Mouse (Mus musculus): ENCODE measurements around the gene 4930523C07Rik. TPM values are rescaled to one million over a fixed set of nuclear protein-coding genes. Genes with fewer than 3 reads are reported as not detected.

4930523C07Rik gene
- polyA plus RNA-seq, 1 experiment = 37.4 TPM

- peaks cover 8% of the 10 kb centered on the region for H3K4me1 ChIP-seq (ENCODE audit: control insufficient read depth, insufficient read depth, insufficient read length)
- no peak overlapping the region for H3K4me3 ChIP-seq (ENCODE audit: extremely low read depth, insufficient read depth, insufficient read length)
- TF ChIP-seq POLR2A (IDR thresholded peaks at IDR 0.05; ENCODE audit: low read depth, low read length) (no peak), CTCF (IDR thresholded peaks at IDR 0.05; ENCODE audit: extremely low read depth, insufficient read depth, insufficient read length, insufficient replicate concordance) (no peak)
- no peaks in the 10 kb centered on the region for H3K36me3 ChIP-seq (ENCODE audit: control insufficient read depth, insufficient read depth, low read length)
- H3K27ac ChIP-seq (ENCODE audit: insufficient read depth, low read length) = no peak overlapping the region
- no peak for DNase-seq (ENCODE audit: low read depth in 1 of 2, low spot score in 2 of 2)
- 57% methylated on average over 3 of the region's 3 CpGs for WGBS
- H3K27me3 ChIP-seq (ENCODE audit: control insufficient read depth, insufficient read depth, low read length) = no peaks in the 10 kb centered on the region
Measured at GRCm38 (mm10) chr1:160035561-160035960, 8.6 kb upstream of the 4930523C07Rik start.

- H3K27me3 ChIP-seq (ENCODE audit: control insufficient read depth, insufficient read depth, low read length) = no peaks in the 10 kb centered on the region
- no peak for DNase-seq (ENCODE audit: low read depth in 1 of 2, low spot score in 2 of 2)
- H3K4me3 ChIP-seq (ENCODE audit: extremely low read depth, insufficient read depth, insufficient read length) = no peak overlapping the region
- H3K27ac ChIP-seq (ENCODE audit: insufficient read depth, low read length) = peak overlapping the region; percentile 50; the same call in 1 of the 2 replicates
- TF ChIP-seq CTCF (IDR thresholded peaks at IDR 0.05; ENCODE audit: extremely low read depth, insufficient read depth, insufficient read length, insufficient replicate concordance) = no peak
- TF ChIP-seq POLR2A (IDR thresholded peaks at IDR 0.05; ENCODE audit: low read depth, low read length) = no peak
- peaks cover 8% of the 10 kb centered on the region for H3K4me1 ChIP-seq (ENCODE audit: control insufficient read depth, insufficient read depth, insufficient read length)
- no peaks in the 10 kb centered on the region for H3K36me3 ChIP-seq (ENCODE audit: control insufficient read depth, insufficient read depth, low read length)
- WGBS = 57% methylated on average over 5 of the region's 5 CpGs
Measured at GRCm38 (mm10) chr1:160036996-160037521, 7.1 kb upstream of the 4930523C07Rik start.

- Histone ChIP-seq H3K4me1 (ENCODE audit: control insufficient read depth, insufficient read depth, insufficient read length) (peaks cover 8% of the 10 kb centered on the region), H3K27ac (ENCODE audit: insufficient read depth, low read length) (no peak overlapping the region), H3K36me3 (ENCODE audit: control insufficient read depth, insufficient read depth, low read length) (no peaks in the 10 kb centered on the region), H3K4me3 (ENCODE audit: extremely low read depth, insufficient read depth, insufficient read length) (no peak overlapping the region), H3K27me3 (ENCODE audit: control insufficient read depth, insufficient read depth, low read length) (no peaks in the 10 kb centered on the region)
- no peak for DNase-seq (ENCODE audit: low read depth in 1 of 2, low spot score in 2 of 2)
- 70% methylated on average over 7 of the region's 7 CpGs for WGBS
- TF ChIP-seq POLR2A (IDR thresholded peaks at IDR 0.05; ENCODE audit: low read depth, low read length) (no peak), CTCF (IDR thresholded peaks at IDR 0.05; ENCODE audit: extremely low read depth, insufficient read depth, insufficient read length, insufficient replicate concordance) (no peak)
Measured at GRCm38 (mm10) chr1:160039951-160040645, 4.1 kb upstream of the 4930523C07Rik start.

GRCm38 (mm10) chr1:160041264-160041775 is 2.9 kb upstream of the 4930523C07Rik start:
- DNase-seq (ENCODE audit: low read depth in 1 of 2, low spot score in 2 of 2) = no peak
- Histone ChIP-seq H3K4me3 (ENCODE audit: extremely low read depth, insufficient read depth, insufficient read length) (no peak overlapping the region), H3K4me1 (ENCODE audit: control insufficient read depth, insufficient read depth, insufficient read length) (peaks cover 8% of the 10 kb centered on the region), H3K27ac (ENCODE audit: insufficient read depth, low read length) (no peak overlapping the region; the same call in 1 of the 2 replicates), H3K36me3 (ENCODE audit: control insufficient read depth, insufficient read depth, low read length) (no peaks in the 10 kb centered on the region), H3K27me3 (ENCODE audit: control insufficient read depth, insufficient read depth, low read length) (no peaks in the 10 kb centered on the region)
- TF ChIP-seq POLR2A (IDR thresholded peaks at IDR 0.05; ENCODE audit: low read depth, low read length) = no peak
- no peak for TF ChIP-seq CTCF (IDR thresholded peaks at IDR 0.05; ENCODE audit: extremely low read depth, insufficient read depth, insufficient read length, insufficient replicate concordance)
- WGBS = 89% methylated on average over 7 of the region's 7 CpGs

GRCm38 (mm10) chr1:160042351-160042750 is 1.8 kb upstream of the 4930523C07Rik start:
- H3K36me3 ChIP-seq (ENCODE audit: control insufficient read depth, insufficient read depth, low read length) = no peaks in the 10 kb centered on the region
- no peak for DNase-seq (ENCODE audit: low read depth in 1 of 2, low spot score in 2 of 2)
- WGBS = 85% methylated on average over 7 of the region's 7 CpGs
- no peaks in the 10 kb centered on the region for H3K27me3 ChIP-seq (ENCODE audit: control insufficient read depth, insufficient read depth, low read length)
- TF ChIP-seq POLR2A (IDR thresholded peaks at IDR 0.05; ENCODE audit: low read depth, low read length) (no peak), CTCF (IDR thresholded peaks at IDR 0.05; ENCODE audit: extremely low read depth, insufficient read depth, insufficient read length, insufficient replicate concordance) (no peak)
- no peak overlapping the region for H3K4me3 ChIP-seq (ENCODE audit: extremely low read depth, insufficient read depth, insufficient read length)
- no peak overlapping the region for H3K27ac ChIP-seq (ENCODE audit: insufficient read depth, low read length)
- no peaks in the 10 kb centered on the region; the same call in none of the 2 replicates for H3K4me1 ChIP-seq (ENCODE audit: control insufficient read depth, insufficient read depth, insufficient read length)

GRCm38 (mm10) chr1:160043271-160043975 is 759 bp upstream of the 4930523C07Rik start:
- no peak for DNase-seq (ENCODE audit: low read depth in 1 of 2, low spot score in 2 of 2)
- no peaks in the 10 kb centered on the region for H3K36me3 ChIP-seq (ENCODE audit: control insufficient read depth, insufficient read depth, low read length)
- TF ChIP-seq CTCF (IDR thresholded peaks at IDR 0.05; ENCODE audit: extremely low read depth, insufficient read depth, insufficient read length, insufficient replicate concordance) (no peak), POLR2A (IDR thresholded peaks at IDR 0.05; ENCODE audit: low read depth, low read length) (no peak)
- 0 out of 2 replicates have a peak overlapping the region, but pooled peaks have one; percentile 82 for H3K4me3 ChIP-seq (ENCODE audit: extremely low read depth, insufficient read depth, insufficient read length)
- 82% methylated on average over 13 of the region's 13 CpGs for WGBS
- peak overlapping the region; percentile 94 for H3K27ac ChIP-seq (ENCODE audit: insufficient read depth, low read length)
- H3K4me1 ChIP-seq (ENCODE audit: control insufficient read depth, insufficient read depth, insufficient read length) = peaks cover 6% of the 10 kb centered on the region
- no peaks in the 10 kb centered on the region for H3K27me3 ChIP-seq (ENCODE audit: control insufficient read depth, insufficient read depth, low read length)

All from spleen, adult 2 months (tissue).